Mouse (Mus musculus) 3T3-L1 (cell line): Measurements from ENCODE around the gene Speer2.

ENCODE experiments used
- DNase-seq: peaks from one replicate; pipeline ENCODE4 v3.0.0-alpha.2; 2015; ENCODE audit warnings: low read depth, low spot score

Speer2 gene

GRCm38 (mm10) chr16:69863644-69864043 lies at the start of gene Speer2:
Gene Speer2 (minus strand): TSS chr16:69863744.
- no peak for DNase-seq

GRCm38 (mm10) chr16:69904303-69904702 lies 40.8 kb upstream of the Speer2 start:
- no peak for DNase-seq

GRCm38 (mm10) chr16:69880712-69881111 lies 17.2 kb upstream of the Speer2 start:
- no peak for DNase-seq

- DNase-seq = no peak
These were observed 26.9 kb downstream of the Speer2 start for GRCm38 (mm10) chr16:69836628-69837027.

- DNase-seq = no peak
These were observed 49.9 kb downstream of the Speer2 start for GRCm38 (mm10) chr16:69813652-69814051.
